Mouse (Mus musculus): ENCODE measurements around the gene Tsga10ip. TPM values are rescaled to one million over a fixed set of nuclear protein-coding genes. Genes with fewer than 3 reads are reported as not detected.
A peak's percentile ranks its signal among the peaks of the same experiment; 100 is the strongest.

The Tsga10ip gene
- polyA plus RNA-seq, 1 experiment from 2014 or later = 0.15 TPM

- DNase-seq (ENCODE audit: low spot score) (no peak), ATAC-seq (replicated peaks; ENCODE audit: insufficient number of reproducible peaks, low FRiP score, low TSS enrichment, low read depth) (no peak)
- H3K27ac ChIP-seq (replicated peaks; ENCODE audit: low read depth, low read length) = no peak overlapping the region
- H3K27me3 ChIP-seq (ENCODE audit: control insufficient read depth, insufficient read depth, low read length) = no peaks in the 10 kb centered on the region; the same call in 1 of the 2 replicates
- H3K9me3 ChIP-seq (replicated peaks; ENCODE audit: control insufficient read depth, low read length) = no peaks in the 10 kb centered on the region
- H3K36me3 ChIP-seq (replicated peaks; ENCODE audit: control insufficient read depth, insufficient read depth, low read depth, low read length) = no peaks in the 10 kb centered on the region
- H3K4me3 ChIP-seq (ENCODE audit: low read depth, low read length) = no peak overlapping the region
- 0 out of 2 replicates have a peak overlapping the region, but pooled peaks have one; percentile 9 for H3K9ac ChIP-seq (replicated peaks; ENCODE audit: low read length)
- 57% methylated on average over 10 of the region's 10 CpGs for WGBS
- H3K4me2 ChIP-seq (ENCODE audit: low read depth, low read length) = no peak overlapping the region
- H3K4me1 ChIP-seq (ENCODE audit: control insufficient read depth, insufficient read depth, low read length) = peaks cover 5% of the 10 kb centered on the region
Measured at GRCm38 (mm10) chr19:5394168-5394567, 8.2 kb downstream of the Tsga10ip start.

- H3K27me3 ChIP-seq (ENCODE audit: control insufficient read depth, insufficient read depth, low read length) = no peaks in the 10 kb centered on the region; the same call in 1 of the 2 replicates
- 82% methylated on average over 4 of the region's 4 CpGs for WGBS
- H3K4me1 ChIP-seq (ENCODE audit: control insufficient read depth, insufficient read depth, low read length) = peaks cover 6% of the 10 kb centered on the region
- H3K27ac ChIP-seq (replicated peaks; ENCODE audit: low read depth, low read length) = no peak overlapping the region
- H3K9ac ChIP-seq (replicated peaks; ENCODE audit: low read length) = no peak overlapping the region
- no peaks in the 10 kb centered on the region for H3K9me3 ChIP-seq (replicated peaks; ENCODE audit: control insufficient read depth, low read length)
- no peaks in the 10 kb centered on the region for H3K36me3 ChIP-seq (replicated peaks; ENCODE audit: control insufficient read depth, insufficient read depth, low read depth, low read length)
- H3K4me3 ChIP-seq (ENCODE audit: low read depth, low read length) = no peak overlapping the region
- no peak for DNase-seq (ENCODE audit: low spot score)
- ATAC-seq (replicated peaks; ENCODE audit: insufficient number of reproducible peaks, low FRiP score, low TSS enrichment, low read depth) = no peak
- H3K4me2 ChIP-seq (ENCODE audit: low read depth, low read length) = no peak overlapping the region
Measured at GRCm38 (mm10) chr19:5392892-5393291, 9.4 kb downstream of the Tsga10ip start.

GRCm38 (mm10) chr19:5390416-5390815, 11.9 kb downstream of the Tsga10ip start:
- Histone ChIP-seq H3K4me1 (ENCODE audit: control insufficient read depth, insufficient read depth, low read length) (peaks cover 6% of the 10 kb centered on the region), H3K4me2 (ENCODE audit: low read depth, low read length) (peak overlapping the region; percentile 54), H3K9ac (replicated peaks; ENCODE audit: low read length) (no peak overlapping the region), H3K27me3 (ENCODE audit: control insufficient read depth, insufficient read depth, low read length) (no peaks in the 10 kb centered on the region; the same call in 1 of the 2 replicates), H3K27ac (replicated peaks; ENCODE audit: low read depth, low read length) (no peak overlapping the region), H3K36me3 (replicated peaks; ENCODE audit: control insufficient read depth, insufficient read depth, low read depth, low read length) (no peaks in the 10 kb centered on the region), H3K9me3 (replicated peaks; ENCODE audit: control insufficient read depth, low read length) (no peaks in the 10 kb centered on the region), H3K4me3 (ENCODE audit: low read depth, low read length) (no peak overlapping the region; the same call in 1 of the 2 replicates)
- WGBS = 83% methylated on average over 8 of the region's 8 CpGs
- ATAC-seq (replicated peaks; ENCODE audit: insufficient number of reproducible peaks, low FRiP score, low TSS enrichment, low read depth) (no peak), DNase-seq (ENCODE audit: low spot score) (no peak)

- DNase-seq (ENCODE audit: low spot score) (peak; percentile 10), ATAC-seq (replicated peaks; ENCODE audit: insufficient number of reproducible peaks, low FRiP score, low TSS enrichment, low read depth) (no peak)
- peaks cover 3% of the 10 kb centered on the region; the same call in 1 of the 2 replicates for H3K36me3 ChIP-seq (replicated peaks; ENCODE audit: control insufficient read depth, insufficient read depth, low read depth, low read length)
- peak overlapping the region; percentile 96 for H3K4me3 ChIP-seq (ENCODE audit: low read depth, low read length)
- WGBS = 36% methylated on average over 12 of the region's 12 CpGs
- H3K4me1 ChIP-seq (ENCODE audit: control insufficient read depth, insufficient read depth, low read length) = peaks cover 6% of the 10 kb centered on the region
- H3K27ac ChIP-seq (replicated peaks; ENCODE audit: low read depth, low read length) = no peak overlapping the region
- H3K9ac ChIP-seq (replicated peaks; ENCODE audit: low read length) = peak overlapping the region; percentile 86
- no peaks in the 10 kb centered on the region; the same call in 1 of the 2 replicates for H3K27me3 ChIP-seq (ENCODE audit: control insufficient read depth, insufficient read depth, low read length)
- H3K4me2 ChIP-seq (ENCODE audit: low read depth, low read length) = peak overlapping the region; percentile 54
- no peaks in the 10 kb centered on the region for H3K9me3 ChIP-seq (replicated peaks; ENCODE audit: control insufficient read depth, low read length)
Measured at GRCm38 (mm10) chr19:5389647-5390046, 12.7 kb downstream of the Tsga10ip start.

- ATAC-seq (replicated peaks; ENCODE audit: insufficient number of reproducible peaks, low FRiP score, low TSS enrichment, low read depth) (peak; percentile 90), DNase-seq (ENCODE audit: low spot score) (peak; percentile 98)
- Histone ChIP-seq H3K9ac (replicated peaks; ENCODE audit: low read length) (peak within 1 kb of the TSS; percentile 86), H3K27me3 (ENCODE audit: control insufficient read depth, insufficient read depth, low read length) (no peaks in the 10 kb centered on the region), H3K9me3 (replicated peaks; ENCODE audit: control insufficient read depth, low read length) (no peaks in the 10 kb centered on the region), H3K4me2 (ENCODE audit: low read depth, low read length) (peak within 1 kb of the TSS; percentile 59), H3K27ac (replicated peaks; ENCODE audit: low read depth, low read length) (no peak within 1 kb of the TSS; the same call in 1 of the 2 replicates), H3K36me3 (replicated peaks; ENCODE audit: control insufficient read depth, insufficient read depth, low read depth, low read length) (peaks cover 6% of the 10 kb centered on the region), H3K4me1 (ENCODE audit: control insufficient read depth, insufficient read depth, low read length) (peaks cover 6% of the 10 kb centered on the region), H3K4me3 (ENCODE audit: low read depth, low read length) (peak within 1 kb of the TSS; percentile 96)
- WGBS = 2% methylated on average over 43 of the region's 43 CpGs
Measured at GRCm38 (mm10) chr19:5388588-5389242, 13.6 kb downstream of the Tsga10ip start, which contains the start of gene Sart1. Gene Sart1, minus strand, starts transcription at chr19:5388703.

- Histone ChIP-seq H3K4me1 (ENCODE audit: control insufficient read depth, insufficient read depth, low read length) (peaks cover 6% of the 10 kb centered on the region), H3K4me3 (ENCODE audit: low read depth, low read length) (peak overlapping the region; percentile 96), H3K4me2 (ENCODE audit: low read depth, low read length) (peak overlapping the region; percentile 59), H3K9ac (replicated peaks; ENCODE audit: low read length) (peak overlapping the region; percentile 86), H3K9me3 (replicated peaks; ENCODE audit: control insufficient read depth, low read length) (no peaks in the 10 kb centered on the region), H3K27ac (replicated peaks; ENCODE audit: low read depth, low read length) (no peak overlapping the region; the same call in 1 of the 2 replicates), H3K27me3 (ENCODE audit: control insufficient read depth, insufficient read depth, low read length) (no peaks in the 10 kb centered on the region), H3K36me3 (replicated peaks; ENCODE audit: control insufficient read depth, insufficient read depth, low read depth, low read length) (peaks cover 12% of the 10 kb centered on the region)
- peak; percentile 29 for DNase-seq (ENCODE audit: low spot score)
- ATAC-seq (replicated peaks; ENCODE audit: insufficient number of reproducible peaks, low FRiP score, low TSS enrichment, low read depth) = 0 out of 2 replicates have a peak, but pooled peaks have one; percentile 58
- WGBS = under 1% methylated on average over 43 of the region's 43 CpGs
Measured at GRCm38 (mm10) chr19:5388011-5388441, 14.3 kb downstream of the Tsga10ip start.

GRCm38 (mm10) chr19:5384715-5385114, 17.6 kb downstream of the Tsga10ip start:
- no peak overlapping the region for H3K4me3 ChIP-seq (ENCODE audit: low read depth, low read length)
- H3K36me3 ChIP-seq (replicated peaks; ENCODE audit: control insufficient read depth, insufficient read depth, low read depth, low read length) = peaks cover 29% of the 10 kb centered on the region
- H3K27ac ChIP-seq (replicated peaks; ENCODE audit: low read depth, low read length) = no peak overlapping the region
- ATAC-seq (replicated peaks; ENCODE audit: insufficient number of reproducible peaks, low FRiP score, low TSS enrichment, low read depth) = no peak
- H3K27me3 ChIP-seq (ENCODE audit: control insufficient read depth, insufficient read depth, low read length) = no peaks in the 10 kb centered on the region
- no peak overlapping the region for H3K4me2 ChIP-seq (ENCODE audit: low read depth, low read length)
- no peak overlapping the region for H3K9ac ChIP-seq (replicated peaks; ENCODE audit: low read length)
- no peaks in the 10 kb centered on the region for H3K9me3 ChIP-seq (replicated peaks; ENCODE audit: control insufficient read depth, low read length)
- peaks cover 6% of the 10 kb centered on the region for H3K4me1 ChIP-seq (ENCODE audit: control insufficient read depth, insufficient read depth, low read length)
- 80% methylated on average over 8 of the region's 8 CpGs for WGBS
- DNase-seq (ENCODE audit: low spot score) = no peak

- Histone ChIP-seq H3K4me2 (ENCODE audit: low read depth, low read length) (no peak overlapping the region), H3K36me3 (replicated peaks; ENCODE audit: control insufficient read depth, insufficient read depth, low read depth, low read length) (peaks cover 34% of the 10 kb centered on the region), H3K27me3 (ENCODE audit: control insufficient read depth, insufficient read depth, low read length) (no peaks in the 10 kb centered on the region), H3K4me1 (ENCODE audit: control insufficient read depth, insufficient read depth, low read length) (no peaks in the 10 kb centered on the region), H3K9ac (replicated peaks; ENCODE audit: low read length) (no peak overlapping the region), H3K4me3 (ENCODE audit: low read depth, low read length) (no peak overlapping the region), H3K9me3 (replicated peaks; ENCODE audit: control insufficient read depth, low read length) (no peaks in the 10 kb centered on the region), H3K27ac (replicated peaks; ENCODE audit: low read depth, low read length) (no peak overlapping the region)
- 95% methylated on average over 12 of the region's 12 CpGs for WGBS
- no peak for ATAC-seq (replicated peaks; ENCODE audit: insufficient number of reproducible peaks, low FRiP score, low TSS enrichment, low read depth)
- no peak for DNase-seq (ENCODE audit: low spot score)
Measured at GRCm38 (mm10) chr19:5383326-5383725, 19.0 kb downstream of the Tsga10ip start.
